Mouse (Mus musculus) heart, adult 9 months (tissue): ENCODE results near the gene Dnajc9.

Experiments
- DNase-seq, 2 experiments: peaks; one replicate each; pipeline ENCODE4 v3.0.0; 2022; ENCODE audit warnings: low spot score in 2 of 2

Gene Dnajc9

GRCm38 (mm10) chr14:20363230-20363629 is 25.5 kb downstream of the Dnajc9 start:
- DNase-seq: no peak

GRCm38 (mm10) chr14:20347991-20348541 is 40.6 kb downstream of the Dnajc9 start, which contains the start of the genes Ecd and Fam149b:
Ecd (minus strand) TSS chr14:20348121.
Fam149b (plus strand) TSS chr14:20348162.
- peak; percentile 91 to 94 for DNase-seq

- DNase-seq: no peak
These were observed 41.2 kb downstream of the Dnajc9 start for GRCm38 (mm10) chr14:20347441-20347990.

- DNase-seq: no peak
These were observed 42.8 kb downstream of the Dnajc9 start for GRCm38 (mm10) chr14:20345885-20346284.

GRCm38 (mm10) chr14:20340866-20341265 is 47.8 kb downstream of the Dnajc9 start:
- DNase-seq: no peak

GRCm38 (mm10) chr14:20340149-20340548 is 48.6 kb downstream of the Dnajc9 start:
- DNase-seq: peak in 1 of 2 experiments; percentile 13

GRCm38 (mm10) chr14:20339415-20339814 is 49.3 kb downstream of the Dnajc9 start:
- DNase-seq: no peak
